15 mouse cellular contexts compared by ENCODE assay signal in genomic region chr4:119124771-119125273, GRCm38 (mm10). TPM values are rescaled to one million over a fixed set of nuclear protein-coding genes. Genes with fewer than 3 reads are reported as not detected.
DNase-seq lines count a peak whose midpoint lies in the region; ATAC-seq and TF ChIP-seq lines count a peak whose summit lies in the region.
"Had no signal": no experiment of that assay in that cellular context is flagged by ENCODE, and none has a peak within 500 bp of the region (broad histone marks: within the 10 kb centered on the region; RNA-seq: fewer than 3 reads in every experiment).

No protein-coding gene starts in this region.

- H3K9me3 ChIP-seq in lung, postnatal 0 days (ENCODE audit: low read length): no peaks in the 10 kb centered on the region
- H3K9me3 ChIP-seq in liver, embryonic 16.5 days (replicated peaks; ENCODE audit: control insufficient read depth, low read length): no peaks in the 10 kb centered on the region
- H3K9me3 ChIP-seq in stomach, postnatal 0 days (ENCODE audit: control insufficient read depth, low read length): no peaks in the 10 kb centered on the region
- H3K9me3 ChIP-seq: forebrain, embryonic 10.5 days; hindbrain, embryonic 13.5 days; midbrain, embryonic 10.5 days had no signal

- peak; percentile 51 for ATAC-seq in lung, postnatal 0 days
- peak; percentile 9; the same call in 1 of the 2 replicates for ATAC-seq in liver, embryonic 16.5 days (ENCODE audit: low read depth)
- peak; percentile 40 for ATAC-seq in stomach, postnatal 0 days (ENCODE audit: low FRiP score, low TSS enrichment)

- no peak overlapping the region for H3K4me2 ChIP-seq in lung, postnatal 0 days (replicated peaks; ENCODE audit: low read depth, low read length)
- no peak overlapping the region; the same call in 1 of the 2 replicates for H3K4me2 ChIP-seq in liver, embryonic 16.5 days (ENCODE audit: low read depth, low read length)
- no peak overlapping the region for H3K4me2 ChIP-seq in stomach, postnatal 0 days (replicated peaks; ENCODE audit: low read depth)
- H3K4me2 ChIP-seq: hindbrain, embryonic 13.5 days; lung, embryonic 14.5 days had no signal

- peaks cover 7% of the 10 kb centered on the region; the same call in 1 of the 2 replicates for H3K4me1 ChIP-seq in lung, postnatal 0 days (ENCODE audit: insufficient read depth, low read depth, low read length)
- H3K4me1 ChIP-seq in liver, embryonic 16.5 days (ENCODE audit: control insufficient read depth, low read depth, low read length): peaks cover 82% of the 10 kb centered on the region
- peaks cover 6% of the 10 kb centered on the region; the same call in 1 of the 2 replicates for H3K4me1 ChIP-seq in stomach, postnatal 0 days (replicated peaks; ENCODE audit: control insufficient read depth, insufficient read depth)

- H3K36me3 ChIP-seq in lung, postnatal 0 days (ENCODE audit: insufficient read depth, low read length): peaks cover 5% of the 10 kb centered on the region; the same call in 1 of the 2 replicates
- peaks cover 99% of the 10 kb centered on the region for H3K36me3 ChIP-seq in liver, embryonic 16.5 days (ENCODE audit: control insufficient read depth, insufficient read depth)
- H3K36me3 ChIP-seq in stomach, postnatal 0 days (ENCODE audit: control insufficient read depth, insufficient read depth, low read length): peaks cover 13% of the 10 kb centered on the region

- intact Hi-C loops in heart, postnatal 25 days (cut with DNase I): no loop called here

- peak overlapping the region; percentile 71 for H3K27ac ChIP-seq in lung, postnatal 0 days (ENCODE audit: low read length)
- peak overlapping the region; percentile 1 for H3K27ac ChIP-seq in liver, embryonic 16.5 days (ENCODE audit: low read length)
- peak overlapping the region; percentile 56; the same call in 1 of the 2 replicates for H3K27ac ChIP-seq in stomach, postnatal 0 days (replicated peaks)
- H3K27ac ChIP-seq: forebrain, embryonic 10.5 days; hindbrain, embryonic 13.5 days; midbrain, embryonic 10.5 days had no signal

- H3K27me3 ChIP-seq in lung, postnatal 0 days (replicated peaks; ENCODE audit: insufficient read depth, low read length): no peaks in the 10 kb centered on the region
- H3K27me3 ChIP-seq in liver, embryonic 16.5 days (ENCODE audit: control insufficient read depth, insufficient read depth, low read depth, low read length): no peaks in the 10 kb centered on the region
- H3K27me3 ChIP-seq in stomach, postnatal 0 days (ENCODE audit: control insufficient read depth, insufficient read depth, low read length): no peaks in the 10 kb centered on the region
- H3K27me3 ChIP-seq: hindbrain, embryonic 13.5 days had no signal

- H3K9ac ChIP-seq in lung, postnatal 0 days (replicated peaks; ENCODE audit: low read depth): no peak overlapping the region
- H3K9ac ChIP-seq in liver, embryonic 16.5 days (ENCODE audit: low read depth, low read length): no peak overlapping the region
- H3K9ac ChIP-seq in stomach, postnatal 0 days (ENCODE audit: low read length): no peak overlapping the region
- H3K9ac ChIP-seq: hindbrain, embryonic 13.5 days; lung, embryonic 14.5 days had no signal

- TF ChIP-seq CTCF in lung, postnatal 0 days (IDR thresholded peaks at IDR 0.05): no peak
- TF ChIP-seq CTCF in stomach, postnatal 0 days (IDR thresholded peaks at IDR 0.05; ENCODE audit: low read depth): no peak

- H3K4me3 ChIP-seq in lung, postnatal 0 days (ENCODE audit: low read depth, low read length): no peak overlapping the region
- no peak overlapping the region for H3K4me3 ChIP-seq in liver, embryonic 16.5 days (ENCODE audit: low read depth, low read length)
- H3K4me3 ChIP-seq in stomach, postnatal 0 days (ENCODE audit: low read depth, low read length): no peak overlapping the region
- H3K4me3 ChIP-seq: forebrain, embryonic 10.5 days; hindbrain, embryonic 13.5 days; midbrain, embryonic 10.5 days had no signal

- DNase-seq in heart, adult 11 months: peak; percentile 91
- no peak for DNase-seq in heart, postnatal 25 days (ENCODE audit: low spot score)
- peak; percentile 42 for DNase-seq in lung, postnatal 0 days (ENCODE audit: low spot score)
- DNase-seq in lung, postnatal 25 days (ENCODE audit: low spot score): no peak
- no peak for DNase-seq in stomach, postnatal 0 days (ENCODE audit: low spot score)
- DNase-seq in right cerebral cortex, postnatal 36 days (ENCODE audit: low spot score in 2 of 2): no peak
- no peak for DNase-seq in kidney, adult 11 months
- DNase-seq: cerebellum, adult 2 months; embryo, embryonic 11 days; lung, embryonic 14.5 days; thymus, adult 2 months had no signal

- WGBS in lung, postnatal 0 days: 49% methylated on average over 2 of the region's 2 CpGs
- WGBS in liver, embryonic 16.5 days (ENCODE audit: insufficient replicate concordance): 40% methylated on average over 2 of the region's 2 CpGs
- 51% methylated on average over 2 of the region's 2 CpGs for WGBS in stomach, postnatal 0 days

- TF ChIP-seq EP300 in lung, postnatal 0 days (IDR thresholded peaks at IDR 0.05): no peak
- no peak for TF ChIP-seq EP300 in stomach, postnatal 0 days (optimal IDR thresholded peaks at IDR 0.05)

RNA-seq across cellular contexts. Expression of gene Slc2a1, which starts 16.3 kb away (rescaled TPM):
- total RNA-seq in heart, postnatal 25 days (2021): 1 to 10 TPM; 7.3 to 8.0 TPM
- polyA plus RNA-seq in lung, postnatal 0 days (2015; fragmentation: Nextera tagmentation; extraction: Ambion mirVana): 16.7 and 20.4 TPM in 2 replicates
- 288 and 291 TPM in 2 replicates for polyA plus RNA-seq in liver, embryonic 16.5 days (2015; fragmentation: Nextera tagmentation; extraction: Ambion mirVana)
- 36.9 and 39.8 TPM in 2 replicates for polyA plus RNA-seq in stomach, postnatal 0 days (2015; fragmentation: Nextera tagmentation; extraction: Ambion mirVana)

RNA-seq across cellular contexts. Expression of gene Zfp691, which starts 49.2 kb away (rescaled TPM):
- total RNA-seq in heart, postnatal 25 days (2021): 10 to 100 TPM; 21.4 to 25.0 TPM
- 4.6 and 5.8 TPM in 2 replicates for polyA plus RNA-seq in lung, postnatal 0 days (2015; fragmentation: Nextera tagmentation; extraction: Ambion mirVana)
- 2.0 and 2.1 TPM in 2 replicates for polyA plus RNA-seq in liver, embryonic 16.5 days (2015; fragmentation: Nextera tagmentation; extraction: Ambion mirVana)
- polyA plus RNA-seq in stomach, postnatal 0 days (2015; fragmentation: Nextera tagmentation; extraction: Ambion mirVana): 3.7 and 4.1 TPM in 2 replicates

Comparison
In these comparisons a context has a peak if more than half of its experiments do, and no peak if none do; other contexts are left out.
1. DNase-seq: peak in heart, adult 11 months (single experiment) and lung, postnatal 0 days (single experiment); none in heart, postnatal 25 days (single experiment), lung, postnatal 25 days (single experiment), stomach, postnatal 0 days (single experiment), right cerebral cortex, postnatal 36 days (0 of 2) and kidney, adult 11 months (single experiment).
2. H3K27ac ChIP-seq: peak in every context shown above with its lines; median percentile 71 in lung, postnatal 0 days; 56 in stomach, postnatal 0 days; 1 in liver, embryonic 16.5 days.
3. Peak in every context shown above with its lines, with median percentiles within 50 percentile points of each other: ATAC-seq.